Mouse (Mus musculus): ENCODE data around the gene Wfdc1.

The Wfdc1 gene

DNA sequence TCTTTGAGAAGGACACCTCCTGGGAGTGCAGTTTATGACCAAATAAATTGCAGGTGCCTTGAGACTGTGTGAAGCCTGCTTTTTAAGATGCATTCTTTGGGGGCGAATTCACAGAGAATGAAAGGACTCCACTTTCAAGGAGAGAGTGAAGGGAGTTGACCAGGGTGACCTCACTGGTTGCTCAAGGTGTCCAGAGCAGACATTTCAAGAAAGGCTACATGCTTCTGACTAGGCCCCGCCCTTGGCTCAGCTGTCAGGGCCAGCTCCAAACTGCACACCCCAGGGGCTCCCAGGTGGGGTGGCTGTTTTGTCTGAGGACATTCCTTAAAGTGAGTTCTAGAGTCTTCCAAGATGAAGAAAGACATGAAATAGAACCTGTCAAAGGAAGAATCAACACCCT lies 31.0 kb downstream of the Wfdc1 start:
- DNase-seq = no peak

DNA sequence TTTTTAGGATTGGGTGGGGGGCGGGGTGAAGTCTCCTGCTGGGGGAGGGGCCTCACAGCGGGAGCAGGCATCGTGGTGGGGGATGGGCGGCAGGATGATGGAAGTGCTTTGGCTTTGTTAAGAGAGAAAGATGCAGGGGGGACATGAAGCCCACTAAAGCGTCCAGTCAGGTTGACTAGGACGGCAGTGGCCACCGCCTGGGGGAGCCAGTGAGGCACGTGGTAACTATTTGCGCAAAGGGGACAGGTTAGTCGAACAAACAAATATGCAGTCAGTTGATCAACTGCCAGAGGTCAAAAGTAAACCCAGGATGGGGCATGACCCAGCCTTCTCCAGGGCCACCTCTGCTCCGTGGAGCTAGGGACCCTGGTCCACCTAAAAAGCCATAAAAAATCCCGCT lies 32.8 kb downstream of the Wfdc1 start:
- DNase-seq = no peak

DNA sequence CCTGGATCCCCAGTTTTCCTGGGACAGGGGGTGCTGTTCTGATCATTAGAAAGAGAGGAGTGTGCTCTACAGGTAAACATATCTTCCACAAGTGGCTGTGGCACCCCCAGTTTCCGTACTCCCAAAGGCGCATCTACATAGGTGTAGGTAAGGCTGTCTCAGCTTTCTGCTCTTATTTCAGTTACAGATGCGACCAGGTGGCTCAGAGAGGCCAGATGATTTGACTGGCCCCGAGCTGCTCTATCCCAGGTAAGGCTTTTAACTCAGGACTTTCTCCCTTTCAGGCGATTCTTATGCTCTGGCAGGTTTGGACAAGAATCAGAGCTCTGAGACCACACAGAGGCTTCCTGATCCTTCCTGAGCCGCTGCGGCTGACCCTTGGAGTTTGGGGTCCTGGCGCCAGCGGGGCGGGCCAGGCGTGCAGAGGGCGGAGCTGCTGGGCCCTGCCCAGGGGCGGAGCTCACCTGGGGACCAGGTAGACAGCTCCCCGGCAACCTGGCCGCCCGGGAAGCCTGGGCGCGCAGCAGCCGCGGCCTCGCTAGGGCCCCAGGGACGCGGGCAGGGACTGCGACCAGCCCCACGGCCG lies 33.5 kb downstream of the Wfdc1 start, which contains the start of gene Atp2c2:
TSS of gene Atp2c2 (plus strand) at position 461 of the 586 bp plus-strand sequence.
- no peak for DNase-seq

GRCm38 (mm10) chr8:119702965-119703364 lies 36.8 kb downstream of the Wfdc1 start:
- DNase-seq = no peak

DNA sequence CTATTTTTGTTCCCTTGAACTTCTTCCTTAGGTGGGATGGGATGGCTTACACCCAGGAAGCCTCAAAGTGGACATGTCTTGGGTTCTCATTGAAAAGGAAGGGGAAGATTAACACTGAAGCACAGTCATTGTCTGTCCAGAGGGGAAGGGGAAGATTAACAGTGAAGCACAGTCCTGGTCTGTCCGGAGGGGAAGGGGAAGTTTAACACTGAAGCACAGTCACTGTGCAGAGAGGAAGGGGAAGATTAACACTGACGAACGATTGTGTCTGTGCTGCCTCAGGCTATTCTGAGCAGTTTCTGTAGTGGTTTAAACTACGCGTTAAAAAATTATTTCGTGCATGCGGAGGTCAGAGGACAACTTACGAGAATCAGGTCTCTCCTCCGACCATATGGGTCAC lies 41.0 kb downstream of the Wfdc1 start:
- no peak for DNase-seq

DNA sequence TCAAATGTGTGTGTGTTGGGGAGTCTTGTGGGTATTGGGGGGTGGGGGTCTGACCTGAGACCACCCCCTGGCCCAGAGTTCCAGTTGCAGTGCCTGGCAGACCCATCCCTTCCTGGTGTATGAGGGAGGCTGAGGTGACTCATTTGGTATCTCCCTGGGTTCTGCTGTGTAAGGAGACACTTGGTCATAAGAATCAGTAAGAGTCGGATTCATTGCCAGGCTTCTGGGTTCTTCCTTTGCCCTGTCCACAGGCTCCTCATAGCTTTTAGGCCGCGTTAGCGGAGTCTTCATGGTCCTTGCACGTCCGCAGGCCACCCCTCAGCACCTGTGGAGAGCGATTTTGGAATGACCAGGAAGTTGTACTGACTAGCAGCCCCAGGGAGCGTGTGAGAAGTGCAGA lies 42.3 kb downstream of the Wfdc1 start:
- no peak for DNase-seq

DNA sequence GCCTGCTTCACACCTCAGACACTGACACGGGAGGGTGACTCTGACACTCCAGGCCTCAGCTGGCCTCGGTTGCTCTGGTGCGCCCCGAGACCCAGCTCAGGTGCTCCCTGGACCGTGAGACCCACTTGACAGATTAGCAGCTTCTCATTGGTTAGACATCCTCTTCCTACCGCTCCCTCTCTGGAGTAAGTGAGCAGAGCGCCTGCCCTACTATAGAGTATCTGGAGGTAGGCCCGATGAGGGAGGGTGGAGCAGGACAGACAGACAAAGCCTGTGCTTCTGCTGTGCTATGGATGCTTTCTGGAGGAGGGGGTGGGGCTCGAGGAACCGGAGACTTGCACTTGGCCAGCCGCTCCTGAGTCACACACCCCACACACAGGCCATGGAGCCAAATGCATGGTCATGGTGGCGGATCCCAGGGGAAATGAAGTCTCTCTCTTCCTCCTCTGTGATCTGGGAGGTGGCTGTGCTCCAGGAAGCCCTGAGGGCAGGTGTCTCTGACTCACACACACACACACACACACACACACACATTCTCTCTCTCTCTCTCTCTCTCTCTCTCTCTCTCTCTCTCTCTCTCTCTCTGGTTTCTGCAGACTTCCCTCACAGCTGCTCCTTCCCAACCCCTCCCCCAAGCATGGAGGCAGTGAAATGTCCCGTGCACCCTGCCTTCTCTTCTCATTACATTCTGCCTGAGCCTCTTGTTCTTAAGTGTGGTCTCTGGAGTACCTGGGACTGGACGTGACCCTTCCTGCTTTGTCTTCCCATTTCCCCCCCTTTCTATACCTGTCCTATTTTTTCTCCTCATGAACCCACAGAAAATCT lies 42.9 kb downstream of the Wfdc1 start:
- no peak for DNase-seq

- DNase-seq = no peak
Measured at GRCm38 (mm10) chr8:119709703-119710093, 43.5 kb downstream of the Wfdc1 start.

DNA sequence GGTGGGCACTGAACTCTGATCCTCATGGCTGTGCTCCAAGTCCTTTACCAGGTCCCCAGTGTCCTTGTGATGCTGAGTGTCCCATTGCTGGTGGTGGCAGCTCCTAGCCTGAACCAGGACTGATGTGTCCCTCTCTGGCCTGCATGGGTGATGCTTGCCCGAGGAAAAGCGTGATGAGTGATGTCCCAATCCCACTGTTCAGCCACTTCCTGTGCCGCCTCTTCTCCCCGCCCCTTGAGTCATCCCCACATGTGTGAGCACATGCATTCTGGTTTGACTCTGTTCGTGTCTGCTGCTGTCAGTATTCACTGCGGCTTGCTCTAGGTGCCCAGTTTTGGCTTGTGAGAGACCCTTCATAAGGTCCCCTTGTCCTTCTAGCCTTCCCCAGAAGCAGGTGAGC lies 46.1 kb downstream of the Wfdc1 start:
- no peak for DNase-seq

GRCm38 (mm10) chr8:119713421-119713820 lies 47.3 kb downstream of the Wfdc1 start:
- no peak for DNase-seq

- DNase-seq = no peak
Measured at GRCm38 (mm10) chr8:119715221-119715620, 49.1 kb downstream of the Wfdc1 start.

DNA sequence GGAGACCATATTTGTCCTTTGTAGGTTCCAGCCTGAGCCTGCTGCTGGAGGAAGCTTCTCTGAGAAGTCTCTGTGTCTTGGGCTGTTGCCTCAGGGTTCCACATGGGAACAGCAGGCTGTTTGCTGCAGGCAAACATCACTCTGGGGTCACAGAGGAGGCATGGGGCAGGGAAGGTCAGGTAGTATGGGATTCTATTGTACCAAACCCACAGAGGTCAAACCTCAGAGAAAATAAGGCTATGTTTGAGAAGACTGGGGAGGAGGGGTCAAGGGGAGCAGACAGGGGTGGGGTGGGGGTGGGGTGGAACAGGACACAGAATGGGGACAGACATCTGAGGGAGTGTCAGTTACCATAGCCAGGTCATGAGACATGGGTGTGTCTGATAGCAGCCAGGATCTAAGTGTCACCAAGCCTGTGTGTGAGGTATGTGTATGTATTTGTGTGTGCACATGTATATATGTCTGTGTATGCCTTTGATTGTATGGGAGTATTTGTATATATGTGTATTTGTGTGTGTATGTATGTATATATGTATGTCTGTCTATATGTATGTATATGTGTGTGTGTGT lies 50.6 kb downstream of the Wfdc1 start:
- no peak for DNase-seq

- DNase-seq = no peak
Measured at GRCm38 (mm10) chr8:119717765-119718164, 51.6 kb downstream of the Wfdc1 start.

GRCm38 (mm10) chr8:119719011-119719501 lies 52.9 kb downstream of the Wfdc1 start:
- no peak for DNase-seq

DNA sequence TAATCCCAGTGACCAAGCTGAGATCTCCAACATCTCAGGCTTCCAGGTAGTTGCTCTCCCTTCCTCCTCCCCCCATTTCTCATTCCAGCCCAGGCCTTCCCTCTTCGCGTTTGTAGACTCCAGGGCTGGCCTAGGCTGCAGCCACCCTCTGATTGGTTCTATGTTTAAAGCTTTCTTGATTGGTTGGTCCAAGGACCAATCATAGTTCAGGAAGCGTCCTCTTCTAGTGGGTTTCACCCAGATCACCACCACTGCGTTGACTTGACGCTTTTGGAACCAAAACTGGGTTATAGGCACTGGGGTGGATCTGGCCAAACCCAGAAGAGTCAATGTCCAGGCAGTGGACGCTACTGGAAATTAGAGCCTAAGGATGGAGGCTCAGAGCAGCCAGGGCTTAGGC lies 56.2 kb downstream of the Wfdc1 start:
- DNase-seq = no peak

DNA sequence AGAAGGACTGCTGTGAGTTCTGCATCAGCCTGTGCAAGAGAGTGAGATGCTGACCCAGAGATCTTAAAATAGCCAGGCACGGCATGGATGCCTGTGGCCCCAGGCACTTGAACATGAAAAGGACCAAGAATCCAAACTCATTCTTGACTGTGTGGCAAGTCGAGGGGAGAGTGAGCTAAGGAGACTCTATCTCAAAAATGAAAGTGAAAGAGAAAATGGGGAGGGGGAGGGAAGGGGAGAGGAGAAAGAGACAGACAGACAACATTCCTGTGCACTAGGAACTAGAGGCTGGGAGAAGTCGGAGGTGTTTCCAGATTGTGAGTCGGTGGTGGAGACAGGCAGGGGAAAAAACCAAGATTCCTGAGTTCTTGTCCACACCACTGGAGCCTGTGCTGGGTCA lies 57.5 kb downstream of the Wfdc1 start:
- no peak for DNase-seq

DNA sequence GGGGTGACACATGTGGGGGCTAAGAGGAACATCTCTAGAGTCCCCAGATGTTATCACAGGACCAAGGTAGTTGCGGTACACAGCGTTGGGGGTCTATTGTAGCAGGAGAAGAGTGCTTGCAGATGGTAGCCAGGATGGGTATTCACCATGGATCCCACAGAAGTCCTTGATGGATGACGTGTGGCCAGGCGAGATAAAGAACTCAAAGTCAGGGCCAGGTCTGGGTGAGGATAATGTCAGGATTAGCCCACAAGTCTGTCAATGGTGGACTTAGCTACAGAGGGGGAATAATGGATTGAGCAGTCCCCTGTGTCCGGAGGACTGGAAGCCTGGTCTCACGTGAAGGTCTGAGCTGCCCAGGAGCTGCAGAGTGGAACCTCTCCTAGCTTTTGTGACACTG lies 58.4 kb downstream of the Wfdc1 start:
- DNase-seq = no peak

DNA sequence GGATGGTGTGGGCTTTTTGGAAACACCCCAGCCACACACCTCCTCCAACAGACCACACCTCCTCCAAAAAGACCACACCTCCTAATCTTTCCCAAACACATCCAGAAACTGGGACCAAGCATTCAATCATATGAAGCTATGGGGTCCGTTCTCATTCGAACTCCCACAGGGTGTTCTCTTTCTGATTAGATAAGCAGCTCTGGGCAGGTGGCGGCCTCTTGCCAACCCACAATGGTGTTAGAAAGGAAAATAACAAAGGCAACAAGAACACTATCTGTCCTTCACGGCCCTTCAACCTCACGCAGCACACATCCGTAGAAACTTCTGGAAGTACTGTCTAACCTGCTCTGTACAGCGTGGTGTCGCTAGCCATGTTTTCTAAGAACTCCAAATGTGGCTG lies 60.9 kb downstream of the Wfdc1 start:
- DNase-seq = no peak

DNA sequence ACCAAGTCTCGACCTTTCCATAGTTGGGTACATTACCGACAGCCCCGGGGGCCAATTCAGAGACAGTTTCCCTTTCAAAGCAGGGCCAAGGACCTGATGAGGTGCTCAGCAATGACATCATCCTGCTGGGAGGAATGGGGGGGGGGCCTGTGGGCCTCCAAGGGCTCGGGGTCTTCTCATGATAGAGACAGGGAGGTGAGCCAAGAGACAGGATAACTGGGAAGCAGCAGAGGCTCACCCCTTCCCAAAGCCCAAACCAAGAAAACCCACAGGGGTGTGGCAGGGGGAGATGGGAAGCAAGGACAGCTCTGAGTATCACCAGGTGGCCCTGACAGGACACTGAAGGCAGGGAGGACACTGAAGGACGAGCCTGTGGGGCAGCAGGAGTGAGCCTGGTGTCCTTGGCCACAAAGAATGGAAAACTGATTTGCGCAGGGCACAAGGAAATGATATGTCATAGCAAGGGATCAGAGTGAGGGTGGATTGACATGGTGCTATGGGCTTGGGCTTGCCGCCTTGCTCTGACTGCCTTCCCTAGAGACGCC lies 62.3 kb downstream of the Wfdc1 start:
- no peak for DNase-seq

DNA sequence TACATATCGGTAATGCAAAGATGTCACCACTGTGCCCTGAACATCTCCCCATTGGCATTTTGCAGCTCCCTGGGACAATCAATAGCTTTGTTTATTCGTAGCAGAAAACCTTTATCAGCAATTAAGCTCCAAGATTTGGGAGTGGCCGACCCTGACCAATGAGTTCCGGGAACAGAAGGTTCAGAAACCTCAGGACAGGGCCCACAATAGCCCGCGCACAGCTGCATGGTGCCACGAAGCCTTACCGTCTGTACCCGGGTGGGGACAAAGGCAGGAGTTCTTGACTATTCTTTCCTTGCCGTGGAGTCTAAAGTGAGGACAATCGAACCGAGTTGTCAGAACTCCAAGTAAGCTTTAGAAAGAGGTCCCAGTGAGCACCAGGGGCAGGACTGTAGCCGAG lies 65.9 kb downstream of the Wfdc1 start:
- no peak for DNase-seq

DNA sequence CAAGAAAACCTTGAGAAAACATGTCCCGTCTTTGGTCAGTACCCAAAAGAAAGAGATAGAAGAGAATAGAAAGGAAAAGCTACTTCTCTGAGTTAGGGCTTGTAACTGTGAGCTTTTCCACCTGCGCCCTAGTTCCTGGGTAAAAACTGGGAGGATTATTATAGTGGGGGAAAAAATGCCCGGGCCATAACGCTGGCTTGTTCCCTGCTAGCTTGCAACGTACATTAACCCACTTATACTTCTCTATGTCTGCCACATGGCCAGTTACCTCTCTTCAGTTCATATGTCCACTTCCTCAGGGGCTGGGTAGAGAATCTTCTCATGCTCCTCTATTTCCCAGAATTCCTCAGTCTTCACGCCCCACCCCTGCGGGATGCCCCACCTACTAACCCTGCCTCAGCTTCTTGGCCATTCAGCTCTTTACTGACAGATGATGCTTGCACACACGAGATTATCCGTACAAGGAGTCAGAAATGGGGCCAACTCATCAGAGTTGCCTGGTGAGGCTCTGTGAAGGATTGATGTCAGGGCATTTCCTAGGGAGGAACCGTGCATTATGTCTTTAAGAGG lies 70.3 kb downstream of the Wfdc1 start:
- DNase-seq = no peak

DNA sequence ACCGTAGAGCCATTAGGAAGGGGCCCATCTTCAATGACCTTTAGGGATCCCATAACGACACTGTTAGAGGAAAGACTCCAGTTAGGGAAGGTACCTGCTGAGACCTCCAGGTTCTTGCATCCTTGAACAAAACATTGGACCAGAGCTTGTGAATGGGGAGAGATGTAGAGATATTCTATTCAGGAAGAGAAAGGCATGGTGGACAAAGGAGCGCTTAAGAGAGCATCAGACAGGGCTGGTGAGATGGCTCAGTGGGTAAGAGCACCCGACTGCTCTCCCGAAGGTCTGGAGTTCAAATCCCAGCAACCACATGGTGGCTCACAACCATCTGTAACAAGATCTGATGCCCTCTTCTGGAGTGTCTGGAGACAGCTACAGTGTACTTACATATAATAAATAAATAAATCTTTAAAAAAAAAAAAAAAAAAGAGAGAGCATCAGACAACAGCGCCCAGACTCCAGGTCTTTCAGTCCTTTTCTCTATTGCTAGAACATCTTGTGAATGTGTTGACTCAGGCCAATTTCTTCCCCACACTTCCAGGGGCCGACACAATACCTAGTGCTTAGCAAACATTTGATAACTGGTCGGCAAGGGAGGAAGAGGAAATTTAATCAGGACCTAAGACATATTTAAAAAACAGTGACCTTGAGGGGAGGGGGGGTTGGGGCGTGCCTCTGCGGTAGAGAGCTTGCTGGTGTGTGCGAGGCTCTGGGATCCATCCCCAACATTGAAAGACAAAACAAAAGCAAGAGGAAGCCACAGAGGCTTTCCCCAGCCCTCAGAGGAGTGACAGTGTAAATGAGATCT lies 71.1 kb downstream of the Wfdc1 start:
- no peak for DNase-seq
